Mouse (Mus musculus) layer of hippocampus, postnatal 25 days (tissue): Measurements from ENCODE around the gene Gm10718. TPM values are rescaled to one million over a fixed set of nuclear protein-coding genes. Genes with fewer than 3 reads are reported as not detected.
A peak's percentile ranks its signal among the peaks of the same experiment; 100 is the strongest.
"Not testable (repeated sequence)": the region's sequence is repeated elsewhere in the genome, so short reads cannot be mapped to it uniquely, and the experiment has no call there.

Experiments used
- DNase-seq, 2 experiments: peaks; one replicate each; pipeline ENCODE4 v3.0.0; 2022; ENCODE audit warnings: mixed read lengths in 2 of 2, low spot score in 1 of 2; ENCODE audit errors: extremely low spot score in 1 of 2
- total RNA-seq, 2 experiments: library from RNA; stranded (reverse); gene quantifications; 2 replicates each; pipeline ENCODE4 v1.2.3; 2021

Gm10718 gene
- total RNA-seq, result 1 to 10 TPM in 1 of 2 experiments, not detected in 1; 1.3 TPM

GRCm38 (mm10) chr9:3023312-3023984, at the start of gene Gm10718:
Gene Gm10718, plus strand, starts transcription at chr9:3023547.
- DNase-seq, result peak in 1 of 2 experiments; percentile 4

- DNase-seq, result peak in 1 of 2 experiments; percentile 22
These were observed 22.8 kb upstream of the Gm10718 start, which contains the start of gene Gm10722 for GRCm38 (mm10) chr9:3000445-3000972. Gene Gm10722, plus strand, starts transcription at chr9:3000922.

GRCm38 (mm10) chr9:3001006-3001405, 22.3 kb upstream of the Gm10718 start:
- DNase-seq, result peak in 1 of 2 experiments; percentile 7

DNA sequence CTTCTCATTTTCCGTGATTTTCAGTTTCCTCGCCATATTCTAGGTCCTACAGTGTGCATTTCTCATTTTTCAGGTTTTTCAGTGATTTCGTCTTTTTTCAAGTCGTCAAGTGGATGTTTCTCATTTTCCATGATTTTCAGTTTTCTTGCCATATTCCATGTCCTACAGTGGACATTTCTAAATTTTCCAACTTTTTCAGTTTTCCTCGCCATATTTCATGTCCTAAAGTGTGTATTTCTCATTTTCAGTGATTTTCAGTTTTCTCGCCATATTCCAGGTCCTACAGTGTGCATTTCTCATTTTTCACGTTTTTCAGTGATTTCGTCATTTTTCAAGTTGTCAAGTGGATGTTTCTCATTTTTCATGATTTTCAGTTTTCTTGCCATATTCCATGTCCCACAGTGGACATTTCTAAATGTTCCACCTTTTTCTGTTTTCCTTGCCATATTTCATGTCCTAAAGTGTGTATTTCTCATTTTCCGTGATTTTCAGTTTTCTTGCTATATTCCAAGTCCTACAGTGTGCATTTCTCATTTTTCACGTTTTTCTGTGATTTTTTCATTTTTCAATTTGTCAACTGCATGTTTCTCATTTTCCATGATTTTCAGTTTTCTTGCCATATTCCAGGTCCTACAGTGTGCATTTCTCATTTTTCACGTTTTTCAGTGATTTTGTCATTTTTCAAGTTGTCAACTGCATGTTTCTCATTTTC, 21.2 kb upstream of the Gm10718 start:
- peak; percentile 77 to 98 for DNase-seq

DNA sequence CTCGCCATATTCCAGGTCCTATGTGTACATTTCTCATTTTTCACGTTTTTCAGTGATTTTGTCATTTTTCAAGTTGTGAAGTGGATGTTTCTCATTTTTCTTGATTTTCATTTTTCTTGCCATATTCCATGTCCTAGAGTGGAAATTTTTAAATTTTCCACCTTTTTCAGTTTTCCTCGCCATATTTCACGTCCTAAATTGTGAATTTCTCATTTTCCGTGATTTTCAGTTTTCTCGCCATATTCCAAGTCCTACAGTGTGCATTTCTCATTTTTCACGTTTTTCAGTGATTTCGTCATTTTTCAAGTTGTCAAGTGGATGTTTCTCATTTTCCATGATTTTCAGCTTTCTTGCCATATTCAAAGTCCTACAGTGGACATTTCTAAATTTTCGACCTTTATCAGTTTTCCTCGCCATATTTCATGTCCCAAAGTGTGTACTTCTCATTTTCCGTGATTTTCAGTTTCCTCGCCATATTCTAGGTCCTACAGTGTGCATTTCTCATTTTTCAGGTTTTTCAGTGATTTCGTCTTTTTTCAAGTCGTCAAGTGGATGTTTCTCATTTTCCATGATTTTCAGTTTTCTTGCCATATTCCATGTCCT, 20.5 kb upstream of the Gm10718 start, which contains the start of gene Gm11168:
TSS of gene Gm11168 (plus strand) at position 553 of the 603 bp plus-strand sequence.
- not testable (repeated sequence) for DNase-seq

DNA sequence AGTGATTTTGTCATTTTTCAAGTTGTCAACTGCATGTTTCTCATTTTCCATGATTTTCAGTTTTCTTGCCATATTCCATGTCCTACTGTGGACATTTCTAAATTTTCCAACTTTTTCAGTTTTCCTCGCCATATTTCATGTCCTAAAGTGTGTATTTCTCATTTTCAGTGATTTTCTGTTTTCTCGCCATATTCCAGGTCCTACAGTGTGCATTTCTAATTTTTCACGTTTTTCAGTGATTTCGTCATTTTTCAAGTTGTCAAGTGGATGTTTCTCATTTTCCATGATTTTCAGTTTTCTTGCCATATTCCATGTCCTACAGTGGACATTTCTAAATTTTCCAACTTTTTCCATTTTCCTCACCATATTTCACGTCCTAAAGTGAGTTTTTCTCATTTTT, 17.2 kb upstream of the Gm10718 start:
- not testable (repeated sequence) for DNase-seq

DNA sequence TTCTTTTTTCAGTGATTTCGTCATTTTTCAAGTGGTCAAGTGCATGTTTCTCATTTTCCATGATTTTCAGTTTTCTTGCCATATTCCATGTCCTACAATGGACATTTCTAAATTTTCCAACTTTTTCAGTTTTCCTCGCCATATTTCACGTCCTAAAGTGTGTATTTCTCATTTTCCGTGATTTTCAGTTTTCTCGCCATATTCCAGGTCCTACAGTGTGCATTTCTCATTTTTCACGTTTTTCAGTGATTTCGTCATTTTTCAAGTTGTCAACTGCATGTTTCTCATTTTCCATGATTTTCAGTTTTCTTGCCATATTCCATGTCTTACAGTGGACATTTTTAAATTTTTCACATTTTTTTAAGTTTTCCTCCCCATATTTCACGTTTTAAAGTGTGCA, 16.7 kb upstream of the Gm10718 start:
- peak; percentile 41 to 96 for DNase-seq

DNA sequence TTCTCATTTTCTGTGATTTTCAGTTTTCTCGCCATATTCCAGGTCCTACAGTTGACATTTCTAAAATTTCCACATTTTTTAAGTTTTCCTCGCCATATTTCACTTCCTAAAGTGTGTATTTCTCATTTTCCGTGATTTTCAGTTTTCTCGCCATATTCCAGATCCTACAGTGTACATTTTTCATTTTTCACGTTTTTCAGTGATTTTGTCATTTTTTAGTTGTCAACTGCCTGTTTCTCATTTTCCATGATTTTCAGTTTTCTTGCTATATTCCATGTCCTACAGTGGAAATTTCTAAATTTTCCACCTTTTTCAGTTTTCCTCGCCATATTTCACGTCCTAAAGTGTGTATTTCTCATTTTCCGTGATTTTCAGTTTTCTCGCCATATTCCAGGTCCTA, 16.1 kb upstream of the Gm10718 start:
- not testable (repeated sequence) for DNase-seq

DNA sequence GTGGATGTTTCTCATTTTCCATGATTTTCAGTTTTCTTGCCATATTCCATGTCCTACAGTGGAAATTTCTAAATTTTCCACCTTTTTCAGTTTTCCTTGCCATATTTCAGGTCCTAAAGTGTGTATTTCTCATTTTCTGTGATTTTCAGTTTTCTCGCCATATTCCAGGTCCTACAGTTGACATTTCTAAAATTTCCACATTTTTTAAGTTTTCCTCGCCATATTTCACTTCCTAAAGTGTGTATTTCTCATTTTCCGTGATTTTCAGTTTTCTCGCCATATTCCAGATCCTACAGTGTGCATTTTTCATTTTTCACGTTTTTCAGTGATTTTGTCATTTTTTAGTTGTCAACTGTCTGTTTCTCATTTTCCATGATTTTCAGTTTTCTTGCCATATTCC, 14.0 kb upstream of the Gm10718 start:
- DNase-seq, result not testable (repeated sequence)

DNA sequence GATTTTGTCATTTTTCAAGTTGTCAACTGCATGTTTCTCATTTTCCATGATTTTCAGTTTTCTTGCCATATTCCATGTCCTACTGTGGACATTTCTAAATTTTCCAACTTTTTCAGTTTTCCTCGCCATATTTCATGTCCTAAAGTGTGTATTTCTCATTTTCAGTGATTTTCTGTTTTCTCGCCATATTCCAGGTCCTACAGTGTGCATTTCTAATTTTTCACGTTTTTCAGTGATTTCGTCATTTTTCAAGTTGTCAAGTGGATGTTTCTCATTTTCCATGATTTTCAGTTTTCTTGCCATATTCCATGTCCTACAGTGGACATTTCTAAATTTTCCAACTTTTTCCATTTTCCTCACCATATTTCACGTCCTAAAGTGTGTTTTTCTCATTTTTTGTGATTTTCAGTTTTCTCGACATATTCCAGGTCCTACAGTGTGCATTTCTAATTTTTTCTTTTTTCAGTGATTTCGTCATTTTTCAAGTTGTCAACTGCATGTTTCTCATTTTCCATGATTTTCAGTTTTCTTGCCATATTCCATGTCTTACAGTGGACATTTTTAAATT, 11.2 kb upstream of the Gm10718 start:
- DNase-seq, result not testable (repeated sequence)

DNA sequence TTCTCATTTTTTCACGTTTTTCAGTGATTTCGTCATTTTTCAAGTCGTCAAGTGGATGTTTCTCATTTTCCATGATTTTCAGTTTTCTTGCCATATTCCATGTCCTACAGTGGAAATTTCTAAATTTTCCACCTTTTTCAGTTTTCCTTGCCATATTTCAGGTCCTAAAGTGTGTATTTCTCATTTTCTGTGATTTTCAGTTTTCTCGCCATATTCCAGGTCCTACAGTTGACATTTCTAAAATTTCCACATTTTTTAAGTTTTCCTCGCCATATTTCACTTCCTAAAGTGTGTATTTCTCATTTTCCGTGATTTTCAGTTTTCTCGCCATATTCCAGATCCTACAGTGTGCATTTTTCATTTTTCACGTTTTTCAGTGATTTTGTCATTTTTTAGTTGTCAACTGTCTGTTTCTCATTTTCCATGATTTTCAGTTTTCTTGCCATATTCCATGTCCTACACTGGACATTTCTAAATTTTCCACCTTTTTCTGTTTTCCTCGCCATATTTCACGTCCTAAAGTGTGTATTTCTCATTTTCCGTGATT, 10.5 kb upstream of the Gm10718 start, which contains the start of gene Gm10721:
TSS of gene Gm10721 (plus strand) at position 408 of the 547 bp plus-strand sequence.
- DNase-seq, result not testable (repeated sequence)

DNA sequence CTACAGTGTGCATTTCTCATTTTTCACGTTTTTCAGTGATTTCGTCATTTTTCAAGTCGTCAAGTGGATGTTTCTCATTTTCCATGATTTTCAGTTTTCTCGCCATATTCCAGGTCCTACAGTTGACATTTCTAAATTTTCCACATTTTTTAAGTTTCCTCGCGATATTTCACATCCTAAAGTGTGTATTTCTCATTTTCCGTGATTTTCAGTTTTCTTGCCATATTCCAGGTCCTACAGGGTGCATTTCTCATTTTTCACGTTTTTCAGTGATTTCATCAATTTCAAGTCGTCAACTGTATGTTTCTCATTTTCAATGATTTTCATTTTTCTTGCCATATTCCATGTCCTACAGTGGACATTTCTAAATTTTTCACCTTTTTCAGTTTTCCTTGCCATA, 8.0 kb upstream of the Gm10718 start, which contains the start of gene Gm10720:
TSS of gene Gm10720 (plus strand) at position 301 of the 400 bp plus-strand sequence.
- not testable (repeated sequence) for DNase-seq

GRCm38 (mm10) chr9:3015896-3016295, 7.5 kb upstream of the Gm10718 start:
- DNase-seq, result not testable (repeated sequence)

DNA sequence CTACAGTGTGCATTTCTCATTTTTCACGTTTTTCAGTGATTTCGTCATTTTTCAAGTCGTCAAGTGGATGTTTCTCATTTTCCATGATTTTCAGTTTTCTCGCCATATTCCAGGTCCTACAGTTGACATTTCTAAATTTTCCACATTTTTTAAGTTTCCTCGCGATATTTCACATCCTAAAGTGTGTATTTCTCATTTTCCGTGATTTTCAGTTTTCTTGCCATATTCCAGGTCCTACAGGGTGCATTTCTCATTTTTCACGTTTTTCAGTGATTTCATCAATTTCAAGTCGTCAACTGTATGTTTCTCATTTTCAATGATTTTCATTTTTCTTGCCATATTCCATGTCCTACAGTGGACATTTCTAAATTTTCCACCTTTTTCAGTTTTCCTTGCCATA, 6.2 kb upstream of the Gm10718 start, which contains the start of gene Gm10719:
TSS of gene Gm10719 (plus strand) at position 301 of the 400 bp plus-strand sequence.
- DNase-seq, result not testable (repeated sequence)

DNA sequence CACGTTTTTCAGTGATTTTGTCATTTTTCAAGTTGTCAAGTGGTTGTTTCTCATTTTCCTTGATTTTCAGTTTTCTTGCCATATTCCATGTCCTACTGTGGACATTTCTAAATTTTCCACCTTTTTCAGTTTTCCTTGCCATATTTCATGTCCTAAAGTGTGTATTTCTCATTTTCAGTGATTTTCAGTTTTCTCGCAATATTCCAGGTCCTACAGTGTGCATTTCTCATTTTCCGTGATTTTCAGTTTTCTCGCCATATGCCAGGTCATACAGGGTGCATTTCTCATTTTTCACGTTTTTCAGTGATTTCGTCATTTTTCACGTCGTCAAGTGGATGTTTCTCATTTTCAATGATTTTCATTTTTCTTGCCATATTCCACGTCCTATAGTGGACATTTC, 4.4 kb upstream of the Gm10718 start:
- DNase-seq, result peak; percentile 11 to 64

GRCm38 (mm10) chr9:3019835-3020727, 3.3 kb upstream of the Gm10718 start:
- peak; percentile 18 to 25 for DNase-seq

GRCm38 (mm10) chr9:3022316-3023008, 885 bp upstream of the Gm10718 start:
- peak; percentile 40 to 49 for DNase-seq

DNA sequence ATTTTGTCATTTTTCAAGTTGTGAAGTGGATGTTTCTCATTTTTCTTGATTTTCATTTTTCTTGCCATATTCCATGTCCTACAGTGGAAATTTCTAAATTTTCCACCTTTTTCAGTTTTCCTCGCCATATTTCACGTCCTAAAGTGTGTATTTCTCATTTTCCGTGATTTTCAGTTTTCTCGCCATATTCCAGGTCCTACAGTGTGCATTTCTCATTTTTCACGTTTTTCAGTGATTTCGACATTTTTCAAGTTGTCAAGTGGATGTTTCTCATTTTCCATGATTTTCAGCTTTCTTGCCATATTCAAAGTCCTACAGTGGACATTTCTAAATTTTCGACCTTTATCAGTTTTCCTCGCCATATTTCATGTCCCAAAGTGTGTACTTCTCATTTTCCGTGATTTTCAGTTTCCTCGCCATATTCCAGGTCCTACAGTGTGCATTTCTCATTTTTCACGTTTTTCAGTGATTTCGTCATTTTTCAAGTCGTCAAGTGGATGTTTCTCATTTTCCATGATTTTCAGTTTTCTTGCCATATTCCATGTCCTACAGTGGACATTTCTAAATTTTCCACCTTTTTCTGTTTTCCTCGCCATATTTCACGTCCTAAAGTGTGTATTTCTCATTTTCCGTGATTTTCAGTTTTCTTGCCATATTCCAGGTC, 770 bp downstream of the Gm10718 start:
- DNase-seq, result peak; percentile 38 to 83
